Mouse (Mus musculus): ENCODE measurements around the gene Xrcc1. TPM values are rescaled to one million over a fixed set of nuclear protein-coding genes. Genes with fewer than 3 reads are reported as not detected.

The Xrcc1 gene
- total RNA-seq, 1 experiment from 2014 or later: 51.2 TPM

GRCm38 (mm10) chr7:24566206-24566605 lies 20.1 kb downstream of the Xrcc1 start:
- no peak for DNase-seq

DNA sequence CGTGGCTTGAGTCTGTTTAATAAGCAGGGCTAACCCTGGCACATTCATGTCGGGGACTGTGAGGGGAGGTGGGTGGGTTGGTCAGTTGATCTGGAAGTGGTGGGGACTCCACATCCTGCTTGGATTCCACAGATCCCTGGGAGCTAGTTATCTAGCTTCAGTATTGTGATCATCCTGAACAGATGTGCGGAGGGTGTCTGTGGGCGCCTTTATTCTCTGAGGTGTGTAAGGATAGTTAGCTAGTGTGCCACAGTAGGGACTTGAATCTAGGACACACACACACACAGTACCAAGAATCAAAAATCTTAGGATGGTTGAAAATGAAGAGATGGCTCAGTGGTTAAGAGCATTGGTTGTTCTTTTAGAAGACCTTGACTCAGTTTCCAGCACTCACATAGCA lies 22.4 kb downstream of the Xrcc1 start:
- DNase-seq: no peak

- no peak for DNase-seq
Observed at GRCm38 (mm10) chr7:24571071-24571470, 25.0 kb downstream of the Xrcc1 start.

- DNase-seq: no peak
Observed at GRCm38 (mm10) chr7:24572455-24572854, 26.4 kb downstream of the Xrcc1 start.

- no peak for DNase-seq
Observed at GRCm38 (mm10) chr7:24574224-24574796, 28.2 kb downstream of the Xrcc1 start.

DNA sequence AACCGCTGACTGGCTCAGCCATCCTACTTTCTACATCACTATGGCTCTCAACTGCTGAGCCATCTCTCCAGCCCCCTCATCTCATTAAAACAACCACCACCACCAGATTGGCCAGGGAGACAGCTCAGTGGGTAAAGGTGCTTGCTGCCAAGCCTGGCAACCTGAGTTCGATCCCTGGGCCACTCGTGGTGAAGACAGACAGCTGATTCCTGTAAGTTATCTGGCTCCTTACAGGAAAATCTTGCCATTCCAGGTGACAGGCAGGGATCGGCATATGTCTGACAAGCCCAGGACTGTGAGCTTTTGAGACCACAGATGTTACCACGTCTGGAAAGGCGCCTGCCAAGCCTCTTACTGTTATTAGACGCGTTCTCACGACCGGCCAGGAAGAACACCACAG lies 31.7 kb downstream of the Xrcc1 start:
- DNase-seq: no peak

DNA sequence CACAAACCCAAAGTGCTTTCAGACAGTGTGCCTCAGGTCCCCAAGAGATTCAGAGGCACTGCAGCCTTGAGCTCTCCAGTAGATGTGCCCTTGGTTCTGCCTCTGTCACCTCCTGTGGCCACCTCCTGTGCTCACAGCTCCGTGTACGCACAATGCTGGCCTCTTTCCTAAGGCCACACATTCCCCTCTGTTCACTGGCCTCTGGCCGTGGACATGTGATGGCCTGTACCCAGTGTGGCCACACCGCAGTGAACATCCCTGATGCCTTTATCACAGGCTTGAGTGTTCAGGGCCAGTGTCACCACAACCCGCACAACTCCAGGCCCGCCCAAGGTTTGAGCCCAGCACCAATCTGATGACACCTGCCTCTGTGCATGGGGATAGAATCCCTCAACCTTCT lies 38.8 kb downstream of the Xrcc1 start:
- DNase-seq: no peak

DNA sequence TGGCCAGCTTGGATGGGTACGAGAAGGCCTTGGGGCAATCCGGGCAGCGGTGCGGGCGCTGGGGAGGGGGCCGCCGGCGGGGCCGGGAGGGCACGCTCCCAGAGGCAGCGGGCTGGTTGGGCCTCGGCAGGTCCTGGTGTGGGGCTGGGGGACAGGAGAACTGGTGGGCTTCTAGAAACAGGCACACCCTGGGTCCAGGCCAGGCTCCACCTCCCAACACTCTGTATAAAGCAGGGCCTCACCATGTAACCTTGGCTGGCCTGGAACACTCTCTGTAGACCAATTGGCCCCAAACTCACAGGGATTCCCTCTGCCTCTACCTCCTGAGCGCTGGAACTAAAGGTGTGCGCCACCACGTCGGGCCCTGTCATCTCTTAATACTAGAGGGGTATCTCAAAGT lies 39.9 kb downstream of the Xrcc1 start:
- DNase-seq: no peak

- DNase-seq: no peak
Observed at GRCm38 (mm10) chr7:24586828-24587227, 40.7 kb downstream of the Xrcc1 start.

DNA sequence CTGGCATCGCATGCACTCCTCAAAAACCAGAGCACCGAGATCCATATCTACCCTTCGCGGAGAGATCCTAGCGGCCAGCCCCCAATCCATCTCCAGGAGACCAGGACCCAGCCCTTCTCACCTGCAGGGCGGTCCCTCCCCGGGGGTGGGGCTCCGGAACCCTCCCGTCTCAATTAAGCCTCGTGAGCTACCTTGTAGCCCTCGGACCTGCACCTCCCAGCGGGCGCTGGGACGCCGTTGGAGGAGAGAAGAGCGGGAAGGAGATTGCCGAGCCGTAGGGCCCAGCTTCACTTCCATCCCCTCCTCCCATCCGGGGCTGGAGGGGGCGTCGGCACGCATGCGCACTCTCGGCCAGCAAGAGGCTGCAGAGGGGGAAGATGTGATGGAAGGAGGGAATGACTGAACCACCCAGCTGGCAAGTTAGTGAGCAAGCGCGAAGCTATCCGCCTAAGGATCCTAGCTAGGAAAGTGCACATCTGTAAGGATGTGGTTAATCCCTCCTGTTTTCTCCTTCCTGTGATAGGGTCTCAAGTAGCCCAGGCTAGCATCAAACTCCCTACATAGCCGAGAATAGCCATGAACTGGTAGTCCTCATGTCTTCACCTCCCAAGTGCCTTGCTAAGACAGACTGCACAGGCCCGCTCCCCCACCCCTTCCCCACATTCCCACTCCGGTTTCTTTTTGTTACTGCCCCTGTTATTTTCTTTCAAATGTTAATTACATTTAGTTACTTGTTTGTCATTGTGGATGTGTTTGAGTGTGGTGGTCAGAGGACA lies 41.4 kb downstream of the Xrcc1 start, which contains the start of the genes Ethe1 and Zfp575:
Gene Ethe1, plus strand, starts transcription at position 214 of the 776 bp plus-strand sequence.
Gene Zfp575, minus strand, starts transcription at position 312 of the 776 bp plus-strand sequence.
- no peak for DNase-seq

DNA sequence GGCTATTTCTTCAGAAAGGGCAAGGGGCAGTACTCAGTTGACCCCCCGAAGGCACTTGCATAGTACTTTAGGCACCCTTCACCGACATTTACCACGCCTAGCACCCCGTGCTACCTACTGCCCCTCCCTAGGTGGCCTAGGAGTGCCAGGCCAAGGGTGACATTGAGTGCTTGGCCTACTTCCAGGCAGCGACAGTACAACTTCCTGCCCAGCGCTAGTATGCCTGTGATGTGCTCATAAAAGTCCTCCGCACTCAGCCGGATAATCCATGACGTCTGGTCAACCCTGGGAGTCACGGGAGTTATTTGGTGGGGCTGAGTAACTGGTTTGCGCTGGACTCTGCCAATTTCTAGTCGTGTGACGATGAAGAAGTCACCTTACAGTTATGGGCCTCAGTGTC lies 42.2 kb downstream of the Xrcc1 start:
- DNase-seq: peak; percentile 58

- DNase-seq: no peak
Observed at GRCm38 (mm10) chr7:24591735-24592134, 45.6 kb downstream of the Xrcc1 start.

- DNase-seq: no peak
Observed at GRCm38 (mm10) chr7:24592163-24592562, 46.1 kb downstream of the Xrcc1 start.

DNA sequence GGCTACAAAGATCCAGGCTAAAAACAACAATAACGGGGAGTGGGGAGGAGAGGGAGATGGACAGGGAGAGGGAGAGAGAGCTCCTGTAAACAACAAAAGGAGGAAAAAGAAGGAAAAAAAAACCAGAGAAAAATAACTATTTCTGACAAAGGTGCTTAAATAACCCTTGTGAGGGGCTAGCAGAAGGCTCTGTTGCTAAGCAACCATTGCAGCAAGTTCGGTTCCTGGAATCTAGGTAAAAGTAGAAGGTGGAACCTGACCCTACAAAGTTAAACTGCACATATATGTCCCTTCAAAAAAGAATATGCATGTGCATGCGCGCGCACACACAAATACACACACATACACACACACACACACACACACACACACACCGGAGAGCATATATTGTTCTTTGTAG lies 46.7 kb downstream of the Xrcc1 start:
- no peak for DNase-seq

GRCm38 (mm10) chr7:24593621-24594308 lies 47.7 kb downstream of the Xrcc1 start:
- DNase-seq: peak; percentile 83

DNA sequence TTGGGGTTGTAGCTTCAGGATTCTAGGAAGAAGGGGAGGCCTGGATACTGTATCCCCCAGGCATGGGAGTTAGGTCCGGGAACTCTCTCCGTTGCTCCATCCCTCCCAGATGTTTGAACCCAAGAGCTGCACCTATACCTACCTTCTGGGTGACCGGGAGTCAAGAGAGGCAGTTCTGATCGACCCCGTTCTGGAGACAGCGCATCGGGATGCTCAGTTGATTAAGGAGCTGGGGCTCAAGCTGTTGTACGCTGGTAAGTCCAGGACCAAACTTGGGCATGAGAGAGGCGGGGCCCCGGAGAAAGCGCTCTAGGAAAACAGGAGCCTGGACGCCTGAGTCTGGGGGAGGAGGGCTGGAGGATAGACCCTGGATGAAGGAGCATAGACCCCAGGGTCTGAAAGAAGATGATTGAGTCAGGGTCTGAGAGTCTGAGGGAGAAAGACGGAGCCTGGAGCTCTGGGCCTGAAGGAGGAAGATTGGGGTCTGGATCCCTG lies 48.3 kb downstream of the Xrcc1 start:
- DNase-seq: no peak

- DNase-seq: no peak
Observed at GRCm38 (mm10) chr7:24595464-24595863, 49.4 kb downstream of the Xrcc1 start.

DNA sequence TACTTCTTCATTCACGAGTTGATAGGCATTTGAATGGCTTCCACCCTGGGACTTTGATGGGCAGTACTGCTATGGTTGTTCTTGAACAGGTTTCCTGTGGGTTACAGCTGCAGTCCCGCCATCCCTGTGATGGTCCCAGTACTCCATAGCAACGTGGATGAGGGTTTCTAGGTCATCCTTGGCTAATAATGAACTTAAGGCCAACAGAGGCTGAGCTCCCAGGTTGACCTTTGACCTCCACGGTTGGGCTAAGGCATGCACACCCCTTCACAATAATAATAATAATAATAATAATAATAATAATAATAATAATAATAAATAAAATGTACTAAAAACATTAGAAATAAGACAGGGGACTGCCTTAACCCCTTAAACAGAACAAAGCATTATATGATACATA lies 52.0 kb downstream of the Xrcc1 start:
- no peak for DNase-seq

- DNase-seq: no peak
Observed at GRCm38 (mm10) chr7:24599211-24600067, 53.4 kb downstream of the Xrcc1 start.

DNA sequence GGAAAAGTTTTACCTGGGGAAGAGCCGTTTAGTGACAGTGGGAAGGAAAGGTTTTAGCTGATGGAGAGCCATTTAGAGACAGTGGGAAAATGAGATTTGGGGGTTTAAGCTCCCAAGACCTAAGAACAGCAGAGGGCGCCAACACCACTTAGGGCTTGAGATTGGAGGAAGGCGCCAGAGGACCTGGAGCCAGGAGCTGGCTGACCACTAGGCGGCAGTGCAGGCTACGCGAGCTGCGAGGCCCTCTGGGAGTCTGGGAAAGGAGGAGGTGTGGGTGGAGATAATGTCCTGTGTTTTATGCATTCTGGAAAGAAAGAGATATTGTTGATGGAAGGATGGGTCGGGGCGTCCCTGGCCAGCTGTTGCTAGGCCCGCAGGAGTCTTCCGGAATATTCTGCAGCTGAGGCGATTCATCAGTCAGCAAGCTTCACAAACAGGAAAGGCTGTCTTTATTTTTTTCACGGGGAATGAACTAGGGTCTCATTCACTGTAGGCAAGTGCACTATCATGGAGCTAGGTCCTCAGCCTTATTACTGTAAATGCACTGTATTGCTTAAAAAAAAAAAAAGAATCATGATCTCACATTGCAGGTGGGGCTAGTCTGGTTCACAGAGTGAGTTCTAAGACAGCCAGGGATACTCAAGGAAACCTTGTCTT lies 55.0 kb downstream of the Xrcc1 start:
- DNase-seq: peak; percentile 97

DNA sequence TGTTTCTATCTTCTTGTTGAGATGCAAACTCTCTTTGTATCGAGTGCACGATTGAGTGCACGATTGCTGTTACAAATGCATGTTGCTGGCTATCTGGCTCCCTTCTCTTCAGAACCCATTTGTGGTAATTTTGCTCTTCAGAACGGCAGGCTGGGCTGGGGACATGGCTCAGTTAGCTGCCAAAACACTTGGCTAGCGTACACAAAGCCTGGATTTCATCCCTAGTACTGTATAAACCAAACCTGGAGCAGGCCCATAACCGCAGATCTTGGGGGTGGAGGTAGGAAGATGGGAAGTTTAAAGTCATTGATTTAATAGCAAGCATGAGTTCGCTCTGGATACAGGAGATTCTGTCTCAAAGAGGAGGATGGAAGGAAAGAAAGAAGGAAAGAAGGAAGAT lies 59.5 kb downstream of the Xrcc1 start:
- no peak for DNase-seq

DNA sequence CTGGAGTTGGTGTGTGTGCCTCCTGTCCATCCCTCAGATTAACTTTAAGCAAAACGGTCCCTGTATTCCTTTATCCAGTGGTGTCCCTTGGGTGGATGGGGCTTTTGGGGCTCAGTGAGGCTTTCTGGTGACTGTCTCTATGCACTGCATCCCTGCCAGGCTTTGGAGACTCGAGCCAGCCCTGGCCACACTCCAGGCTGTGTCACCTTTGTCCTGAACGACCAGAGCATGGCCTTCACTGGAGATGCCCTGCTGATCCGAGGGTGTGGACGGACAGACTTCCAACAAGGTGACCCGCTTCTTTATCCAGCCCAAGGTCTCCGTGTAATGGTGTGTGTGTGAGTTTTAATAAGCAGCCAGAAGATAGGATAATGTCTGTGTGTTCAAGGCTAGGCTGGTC lies 60.0 kb downstream of the Xrcc1 start:
- DNase-seq: no peak
